Mouse (Mus musculus) ES-E14 (cell line): ENCODE data around the gene Pxmp4.

ENCODE experiments used
- CHD2 ChIP-seq: IDR thresholded peaks from 2 replicates; pipeline ENCODE4 v1.6.1; 2014; ENCODE audit warnings: mild to moderate bottlenecking, low read depth, low read length, inconsistent platforms
- HCFC1 ChIP-seq: IDR thresholded peaks from 2 replicates; pipeline ENCODE4 v1.6.1; 2012; ENCODE audit warnings: low read length, inconsistent platforms, borderline replicate concordance; ENCODE audit not compliant: insufficient read depth
- MAFK ChIP-seq: IDR thresholded peaks from 2 replicates; pipeline ENCODE4 v1.6.1; 2014; ENCODE audit warnings: mild to moderate bottlenecking, low read depth, low read length, inconsistent platforms; ENCODE audit not compliant: insufficient read depth
- ZC3H11A ChIP-seq: IDR thresholded peaks from 2 replicates; pipeline ENCODE4 v1.6.1; 2012; ENCODE audit warnings: low read depth, mild to moderate bottlenecking, inconsistent platforms, low read length, borderline replicate concordance
- ZNF384 ChIP-seq: IDR thresholded peaks from 2 replicates; pipeline ENCODE4 v1.6.1; 2012; ENCODE audit warnings: low read depth, low read length, inconsistent platforms

GRCm38 (mm10) chr2:154566641-154567040 lies 36.9 kb downstream of the Pxmp4 start:
- TF ChIP-seq ZC3H11A (no peak), HCFC1 (no peak), ZNF384 (no peak), MAFK (no peak), CHD2 (no peak)
